Mouse (Mus musculus) stomach, postnatal 0 days (tissue): ENCODE data around the gene Cep72.

Source experiments
- CTCF ChIP-seq: IDR thresholded peaks from 2 replicates; pipeline ENCODE4 v1.5.1; 2016; ENCODE audit warnings: antibody characterized with exemption, low read depth, mild to moderate bottlenecking, moderate library complexity
- EP300 ChIP-seq: optimal IDR thresholded peaks from 2 replicates; pipeline ENCODE3; 2016; ENCODE audit warnings: antibody characterized with exemption

DNA sequence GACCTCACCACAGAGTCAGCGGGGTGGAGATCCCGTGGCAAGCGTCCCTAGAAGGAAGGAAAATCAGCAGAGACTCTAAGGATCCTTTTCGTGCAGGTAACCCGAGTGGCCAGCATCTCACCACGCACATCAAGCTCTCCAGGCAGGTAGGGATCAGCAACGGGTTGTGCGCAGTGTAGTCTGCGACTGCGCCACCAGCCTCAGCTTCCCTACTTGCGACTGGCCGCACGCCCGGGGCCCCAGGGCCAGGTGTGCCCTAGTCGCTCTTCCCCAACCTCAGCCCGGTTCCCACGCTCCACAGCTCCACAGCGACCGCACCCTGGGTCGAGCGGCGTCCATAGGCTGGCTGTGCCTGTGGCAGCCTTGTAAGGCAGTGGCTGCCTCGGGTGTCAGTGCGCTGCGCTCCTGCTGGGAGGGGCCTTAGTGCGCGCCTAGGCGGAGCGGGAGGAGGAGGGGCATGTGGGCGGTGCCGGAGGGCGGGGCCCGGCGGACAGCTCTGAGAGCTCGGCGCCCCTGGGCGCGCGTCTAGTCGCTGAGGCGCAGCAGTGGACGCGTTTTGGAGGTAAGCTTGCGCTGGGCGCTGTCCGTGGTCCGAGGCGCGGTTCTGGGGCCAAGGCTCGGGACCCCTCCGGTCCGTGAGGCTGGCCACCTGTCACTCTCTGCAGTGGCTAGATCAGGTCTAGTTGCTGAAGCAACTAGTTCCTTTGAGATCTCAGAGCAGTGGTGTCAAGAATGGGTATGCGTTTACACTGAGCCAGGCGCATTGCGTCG is 53.0 kb downstream of the Cep72 start, which contains the start of gene Tppp:
- TF ChIP-seq CTCF, result no peak
- no peak for TF ChIP-seq EP300
